Mouse (Mus musculus) mammary gland, adult 2 months (tissue): ENCODE data around the gene Defb25. TPM values are rescaled to one million over a fixed set of nuclear protein-coding genes. Genes with fewer than 3 reads are reported as not detected.

Experiments used
- polyA plus RNA-seq: library from polyadenylated mRNA; depleted of rRNA; stranded (reverse); fragments of >200 nt; gene quantifications from 2 replicates; pipeline ENCODE4 v1.2.3, GENCODE M21; 2012; ENCODE audit warnings: low replicate concordance; rRNA removed

Defb25 gene
- 1.1 TPM in 1 of 2 replicates, not detected in the other for polyA plus RNA-seq

GRCm38 (mm10) chr2:152622953-152623352 is at the start of gene Defb25:
TSS of gene Defb25 (minus strand) at chr2:152623053.

DNA sequence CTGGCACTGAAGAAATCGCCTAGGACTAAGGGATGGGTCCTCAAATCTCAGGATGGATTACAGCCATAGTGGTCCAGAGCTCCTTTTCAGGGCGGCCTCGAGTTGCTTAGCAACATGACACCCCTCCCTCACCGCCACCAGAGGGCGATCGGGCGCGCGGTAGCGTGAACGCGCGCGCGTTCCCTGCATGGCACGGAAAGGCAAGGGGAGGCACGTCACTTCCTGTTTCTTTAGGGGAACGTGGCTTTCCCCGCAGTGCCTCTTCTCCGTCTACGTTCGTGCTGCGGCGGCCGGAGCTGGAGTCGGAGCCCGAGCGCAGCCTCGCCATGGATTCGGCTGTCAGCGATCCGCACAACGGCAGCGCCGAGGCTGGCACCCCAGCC is 46.4 kb upstream of the Defb25 start, which contains the start of gene H13:
H13 (plus strand) TSS at position 206 of the 383 bp plus-strand sequence.

GRCm38 (mm10) chr2:152626774-152627591 is 4.1 kb upstream of the Defb25 start, which contains the start of gene Rem1:
TSS of gene Rem1 (plus strand) at chr2:152626951.

DNA sequence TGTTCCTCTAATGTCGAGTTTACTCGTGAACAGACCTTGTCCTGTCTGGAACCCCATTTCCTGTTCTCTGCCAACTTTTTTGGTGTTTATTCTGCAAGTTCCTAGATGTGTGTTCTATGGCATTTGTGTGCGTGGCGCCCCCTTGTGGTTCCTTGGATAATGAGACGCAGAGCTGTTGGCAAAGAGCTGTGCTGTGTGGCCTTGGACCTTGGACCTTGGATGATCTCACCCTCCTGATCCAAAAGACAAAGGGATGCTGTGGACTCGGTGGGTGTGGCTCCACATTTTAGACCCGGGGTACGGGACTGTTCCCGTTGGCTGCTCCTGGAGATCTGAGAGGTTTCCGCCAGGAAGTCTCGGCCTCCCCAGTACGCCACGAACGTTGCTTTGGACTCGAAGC is 18.8 kb downstream of the Defb25 start, which contains the start of gene Defb36:
Defb36 (plus strand) TSS at position 271 of the 400 bp plus-strand sequence.

DNA sequence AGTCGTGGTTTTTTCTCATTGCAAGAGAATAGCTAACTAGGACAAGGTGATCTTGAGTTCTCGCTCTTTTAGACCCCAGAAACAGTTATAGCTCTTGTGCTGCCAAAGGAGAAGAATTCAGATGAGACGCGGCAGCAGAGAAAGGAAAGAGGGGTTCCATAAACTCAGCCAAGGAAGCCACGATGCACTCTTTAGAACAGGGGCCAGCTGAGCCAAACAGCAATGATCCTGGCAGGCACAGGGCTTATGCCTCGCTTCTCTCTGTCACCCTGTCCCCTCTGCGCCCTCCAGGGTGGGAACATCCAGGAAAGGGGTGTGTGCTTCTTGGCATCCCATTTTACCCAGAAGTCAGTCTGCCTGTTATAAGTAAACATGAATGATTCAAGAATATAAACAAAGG is 23.6 kb downstream of the Defb25 start, which contains the start of gene Defb45:
Defb45 (minus strand) TSS at position 101 of the 400 bp plus-strand sequence.

GRCm38 (mm10) chr2:152580107-152580506 is 42.7 kb downstream of the Defb25 start, which contains the start of gene Defb19:
TSS of gene Defb19 (minus strand) at chr2:152580312.

Other genes starting within 250 kb of the Defb25 start
- not detected in 2 replicates for gene Nrsn2, start 246.4 kb downstream of the Defb25 start, polyA plus RNA-seq
- gene Sox12, start 225.0 kb downstream of the Defb25 start, polyA plus RNA-seq: 5.9 and 9.2 TPM in 2 replicates
- gene Zcchc3, start 208.0 kb downstream of the Defb25 start, polyA plus RNA-seq: 2.1 and 2.6 TPM in 2 replicates
- 0.08 and 0.17 TPM in 2 replicates for gene 6820408C15Rik, start 207.5 kb downstream of the Defb25 start, polyA plus RNA-seq
- gene Defb23, start 158.4 kb downstream of the Defb25 start, polyA plus RNA-seq: not detected in 2 replicates
- not detected in 2 replicates for gene Defb20, start 146.0 kb downstream of the Defb25 start, polyA plus RNA-seq
- gene Defb22, start 132.9 kb downstream of the Defb25 start, polyA plus RNA-seq: not detected in 2 replicates
- gene Defb26, start 111.4 kb downstream of the Defb25 start, polyA plus RNA-seq: not detected in 2 replicates
- not detected in 2 replicates for gene Defb28, start 104.8 kb downstream of the Defb25 start, polyA plus RNA-seq
- gene Defb29, start 83.0 kb downstream of the Defb25 start, polyA plus RNA-seq: not detected in 2 replicates
- gene Gm17416, start 53.7 kb downstream of the Defb25 start, polyA plus RNA-seq: not detected in 2 replicates
- gene Defb21, start 50.3 kb downstream of the Defb25 start, polyA plus RNA-seq: not detected in 2 replicates
- gene Defb19, start 42.7 kb downstream of the Defb25 start, polyA plus RNA-seq: not detected in 2 replicates
- gene Defb45, start 23.7 kb downstream of the Defb25 start, polyA plus RNA-seq: not detected in 2 replicates
- gene Defb36, start 18.7 kb downstream of the Defb25 start, polyA plus RNA-seq: not detected in 2 replicates
- gene Rem1, start 3.9 kb upstream of the Defb25 start, polyA plus RNA-seq: 9.5 and 17.9 TPM in 2 replicates
- 151 and 249 TPM in 2 replicates for gene H13, start 46.4 kb upstream of the Defb25 start, polyA plus RNA-seq
- gene Mcts2, start 64.0 kb upstream of the Defb25 start, polyA plus RNA-seq: 3.1 and 7.1 TPM in 2 replicates
- 125 and 230 TPM in 2 replicates for gene Id1, start 113.2 kb upstream of the Defb25 start, polyA plus RNA-seq
- 5.7 and 6.6 TPM in 2 replicates for gene Cox4i2, start 131.1 kb upstream of the Defb25 start, polyA plus RNA-seq
- 49.6 and 59.3 TPM in 2 replicates for gene Bcl2l1, start 208.7 kb upstream of the Defb25 start, polyA plus RNA-seq
- gene Tpx2, start 224.9 kb upstream of the Defb25 start, polyA plus RNA-seq: 0.38 and 0.62 TPM in 2 replicates